Mouse (Mus musculus): ENCODE measurements at regions not wholly inside any gene's neighbourhood (a gene's known extent, or its start where the extent isn't known, plus 50 kb on each side); places are given as distances from the start of the nearest gene placed in this dataset.

DNA sequence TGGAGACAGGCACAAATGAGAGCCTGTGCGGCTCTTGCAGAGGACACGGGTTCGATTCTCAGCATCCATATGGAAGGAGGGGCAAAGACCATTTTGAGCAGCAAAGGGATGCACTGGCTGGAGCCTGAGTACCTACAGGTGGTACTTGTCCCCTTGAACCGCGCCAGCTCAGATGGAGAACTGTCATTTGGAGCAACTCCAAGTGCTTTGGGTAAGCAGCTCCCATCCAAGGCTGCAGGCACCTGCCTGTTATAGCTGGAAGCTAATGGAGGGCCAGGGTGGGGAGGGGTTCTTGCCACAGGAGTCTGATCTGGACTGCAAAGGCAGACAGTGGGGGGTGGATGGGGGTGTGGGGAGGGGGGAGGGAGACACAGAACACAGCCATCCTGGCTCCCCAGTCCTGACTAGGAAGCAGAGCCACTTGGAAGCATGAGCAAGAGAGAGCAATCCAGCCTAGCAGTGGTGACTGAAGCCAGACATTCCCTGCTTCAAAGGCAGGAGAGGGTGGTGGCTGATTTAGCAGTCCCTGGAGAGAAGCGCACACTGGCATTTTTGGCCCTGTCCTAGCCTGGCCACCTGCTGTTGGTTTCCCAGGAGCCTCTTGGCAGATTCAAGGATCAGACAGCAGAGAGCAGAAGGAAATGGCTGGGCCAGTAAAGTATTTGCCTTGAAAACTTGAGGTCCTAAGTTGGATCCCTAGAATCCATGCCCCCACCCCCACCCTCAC, 112.1 kb upstream of the Sdk2 start:
- ATAC-seq (replicated peaks; ENCODE audit: poor library complexity): no peak

- ATAC-seq (replicated peaks; ENCODE audit: poor library complexity): no peak
Measured at GRCm38 (mm10) chr11:114177789-114178188, 110.9 kb upstream of the Sdk2 start.

DNA sequence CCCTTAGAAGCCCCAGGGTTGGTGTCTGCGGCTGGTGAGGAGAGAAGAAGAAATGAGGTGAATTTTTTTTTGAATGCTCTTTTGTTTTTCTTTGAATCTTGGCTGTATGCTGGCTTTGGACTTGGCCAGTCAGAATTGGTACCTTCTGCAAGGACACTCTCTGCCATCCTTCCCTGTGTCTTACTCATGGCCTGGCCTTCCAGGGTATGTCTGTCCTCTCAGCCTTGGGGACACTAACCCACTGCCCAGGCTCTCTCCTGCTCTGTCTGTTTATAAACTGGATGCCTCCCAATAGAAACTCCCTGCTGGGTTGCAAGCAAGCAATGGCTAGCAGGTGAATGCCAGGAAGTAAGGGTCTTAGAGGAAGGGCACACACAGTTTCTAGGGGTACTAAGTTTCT, 110.4 kb upstream of the Sdk2 start:
- ATAC-seq (replicated peaks; ENCODE audit: poor library complexity): no peak

GRCm38 (mm10) chr11:114176671-114177212, 109.9 kb upstream of the Sdk2 start:
- no peak for ATAC-seq (replicated peaks; ENCODE audit: poor library complexity)

- ATAC-seq (replicated peaks; ENCODE audit: poor library complexity): no peak
Measured at GRCm38 (mm10) chr11:114175437-114176131, 108.7 kb upstream of the Sdk2 start.

GRCm38 (mm10) chr11:114174871-114175270, 108.0 kb upstream of the Sdk2 start:
- no peak for ATAC-seq (replicated peaks; ENCODE audit: poor library complexity)

DNA sequence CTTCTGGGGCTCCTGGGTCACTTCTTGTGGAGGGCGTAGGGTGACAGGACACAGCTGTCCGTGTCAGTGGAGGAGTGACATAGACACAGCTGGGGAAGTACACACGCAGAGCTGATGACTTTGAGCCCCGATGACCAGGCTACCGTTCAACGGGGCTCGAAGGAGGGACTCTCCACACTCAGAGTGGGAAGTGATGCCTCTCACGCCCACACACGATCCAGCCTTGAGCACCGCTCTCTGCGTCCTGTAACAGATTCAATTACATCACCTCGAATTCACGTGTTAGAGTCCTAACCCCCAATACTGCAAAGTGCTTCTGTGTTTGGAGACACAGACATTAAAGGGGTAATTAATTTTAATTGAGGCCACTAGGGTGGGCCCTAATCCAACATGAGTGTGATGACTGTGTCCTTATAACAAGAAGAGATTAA, 101.4 kb upstream of the Sdk2 start:
- ATAC-seq (replicated peaks; ENCODE audit: poor library complexity): no peak

GRCm38 (mm10) chr11:114165656-114166362, 99.0 kb upstream of the Sdk2 start:
- no peak for ATAC-seq (replicated peaks; ENCODE audit: poor library complexity)

DNA sequence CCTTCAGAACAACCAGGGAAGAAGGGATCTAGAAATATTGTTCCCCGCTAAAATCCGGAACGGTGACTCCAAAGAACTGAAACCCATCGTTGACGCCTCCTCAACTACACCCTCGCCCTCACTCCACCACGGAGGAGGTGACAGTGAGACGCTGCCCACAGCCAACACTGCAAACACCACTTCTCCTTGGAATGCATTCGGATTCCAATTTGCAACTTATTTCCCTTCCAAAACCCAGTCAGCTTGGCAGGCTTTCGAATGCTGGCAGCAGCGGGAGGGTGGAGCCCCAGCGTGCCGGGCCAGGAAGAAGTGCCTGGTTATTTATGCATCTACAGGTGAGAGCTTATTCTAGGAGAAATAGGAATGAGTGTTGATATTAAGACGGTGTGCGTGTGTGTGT, 85.9 kb upstream of the Sdk2 start:
- no peak for ATAC-seq (replicated peaks; ENCODE audit: poor library complexity)

- no peak for ATAC-seq (replicated peaks; ENCODE audit: poor library complexity)
Measured at GRCm38 (mm10) chr11:114146334-114146733, 79.5 kb upstream of the Sdk2 start.

- no peak for ATAC-seq (replicated peaks; ENCODE audit: poor library complexity)
Measured at GRCm38 (mm10) chr11:114129270-114129669, 62.4 kb upstream of the Sdk2 start.

- ATAC-seq (replicated peaks; ENCODE audit: poor library complexity): no peak
Measured at GRCm38 (mm10) chr11:114128841-114129240, 62.0 kb upstream of the Sdk2 start.

GRCm38 (mm10) chr11:114127426-114127825, 60.6 kb upstream of the Sdk2 start:
- ATAC-seq (replicated peaks; ENCODE audit: poor library complexity): no peak

GRCm38 (mm10) chr11:114122175-114122574, 55.3 kb upstream of the Sdk2 start:
- ATAC-seq (replicated peaks; ENCODE audit: poor library complexity): no peak

GRCm38 (mm10) chr11:114119135-114119534, 52.3 kb upstream of the Sdk2 start:
- ATAC-seq (replicated peaks; ENCODE audit: poor library complexity): no peak
